In genomic region chr14:110565783-110566445, GRCm38 (mm10) we compare ENCODE assay signal across 21 mouse cellular contexts.
DNase-seq lines count a peak whose midpoint lies in the region; ATAC-seq and TF ChIP-seq lines count a peak whose summit lies in the region.
"Had no signal": no experiment of that assay in that cellular context is flagged by ENCODE, and none has a peak within 500 bp of the region (broad histone marks: within the 10 kb centered on the region; RNA-seq: fewer than 3 reads in every experiment).

No protein-coding gene starts in this region.

- WGBS in lung, embryonic 14.5 days = 34% methylated on average over 7 of the region's 7 CpGs
- WGBS in lung, embryonic 16.5 days = 40% methylated on average over 7 of the region's 7 CpGs
- WGBS in midbrain, embryonic 11.5 days = 85% methylated on average over 7 of the region's 7 CpGs
- WGBS in midbrain, postnatal 0 days = 82% methylated on average over 7 of the region's 7 CpGs

- H3K27me3 ChIP-seq in lung, embryonic 14.5 days (ENCODE audit: insufficient read depth, low read length) = no peaks in the 10 kb centered on the region
- no peaks in the 10 kb centered on the region for H3K27me3 ChIP-seq in lung, embryonic 16.5 days (ENCODE audit: control insufficient read depth, insufficient read depth, low read depth, low read length)
- no peaks in the 10 kb centered on the region for H3K27me3 ChIP-seq in midbrain, embryonic 11.5 days (ENCODE audit: control insufficient read depth, insufficient read depth, low read length)
- no peaks in the 10 kb centered on the region for H3K27me3 ChIP-seq in midbrain, postnatal 0 days (ENCODE audit: insufficient read depth, low read length)
- H3K27me3 ChIP-seq: embryonic facial prominence, embryonic 12.5 days; forebrain, embryonic 13.5 days; forebrain, embryonic 15.5 days; Patski had no signal

- no peak overlapping the region for H3K4me2 ChIP-seq in lung, embryonic 14.5 days
- no peak overlapping the region for H3K4me2 ChIP-seq in lung, embryonic 16.5 days (ENCODE audit: low read depth, low read length)
- no peak overlapping the region for H3K4me2 ChIP-seq in midbrain, embryonic 11.5 days
- no peak overlapping the region for H3K4me2 ChIP-seq in midbrain, postnatal 0 days (ENCODE audit: low read depth, low read length, poor library complexity, severe bottlenecking)
- H3K4me2 ChIP-seq: embryonic facial prominence, embryonic 12.5 days; forebrain, embryonic 13.5 days; forebrain, embryonic 15.5 days had no signal

- no peak overlapping the region for H3K4me3 ChIP-seq in lung, embryonic 14.5 days (ENCODE audit: low read depth, low read length)
- H3K4me3 ChIP-seq in lung, embryonic 16.5 days (ENCODE audit: low read length) = no peak overlapping the region
- H3K4me3 ChIP-seq in midbrain, embryonic 11.5 days (ENCODE audit: low read depth, low read length) = no peak overlapping the region
- H3K4me3 ChIP-seq in midbrain, postnatal 0 days (ENCODE audit: low read depth, low read length) = no peak overlapping the region
- H3K4me3 ChIP-seq: embryonic facial prominence, embryonic 10.5 days; embryonic facial prominence, embryonic 12.5 days; forebrain, embryonic 13.5 days; forebrain, embryonic 15.5 days had no signal

- no peaks in the 10 kb centered on the region for H3K36me3 ChIP-seq in lung, embryonic 14.5 days (ENCODE audit: insufficient read depth)
- no peaks in the 10 kb centered on the region for H3K36me3 ChIP-seq in lung, embryonic 16.5 days (ENCODE audit: control insufficient read depth, insufficient read depth, low read length)
- H3K36me3 ChIP-seq in midbrain, embryonic 11.5 days (ENCODE audit: control insufficient read depth, insufficient read depth, low read length) = no peaks in the 10 kb centered on the region
- H3K36me3 ChIP-seq in midbrain, postnatal 0 days (ENCODE audit: insufficient read depth, low read length) = no peaks in the 10 kb centered on the region
- H3K36me3 ChIP-seq: embryonic facial prominence, embryonic 10.5 days; embryonic facial prominence, embryonic 12.5 days; forebrain, embryonic 15.5 days had no signal

- H3K9ac ChIP-seq in lung, embryonic 14.5 days = no peak overlapping the region
- H3K9ac ChIP-seq in lung, embryonic 16.5 days (ENCODE audit: low read length) = no peak overlapping the region
- no peak overlapping the region for H3K9ac ChIP-seq in midbrain, embryonic 11.5 days (ENCODE audit: low read length)
- no peak overlapping the region for H3K9ac ChIP-seq in midbrain, postnatal 0 days (replicated peaks; ENCODE audit: low read length, poor library complexity, severe bottlenecking)
- H3K9ac ChIP-seq: embryonic facial prominence, embryonic 12.5 days; forebrain, embryonic 13.5 days; forebrain, embryonic 15.5 days had no signal

- ATAC-seq in lung, embryonic 14.5 days (ENCODE audit: insufficient read depth) = peak; percentile 93
- peak; percentile 93 for ATAC-seq in lung, embryonic 16.5 days (ENCODE audit: low read depth)
- no peak for ATAC-seq in midbrain, embryonic 11.5 days (ENCODE audit: low FRiP score)
- ATAC-seq in midbrain, postnatal 0 days (ENCODE audit: low FRiP score) = no peak
- ATAC-seq: activated CD4-positive, CD25-positive, alpha-beta regulatory T cell, adult 4 months; forebrain, embryonic 13.5 days; forebrain, embryonic 15.5 days; Patski had no signal

- no peaks in the 10 kb centered on the region; the same call in 1 of the 2 replicates for H3K9me3 ChIP-seq in lung, embryonic 14.5 days (ENCODE audit: low read depth, low read length)
- no peaks in the 10 kb centered on the region for H3K9me3 ChIP-seq in lung, embryonic 16.5 days (ENCODE audit: control insufficient read depth, low read length)
- no peaks in the 10 kb centered on the region for H3K9me3 ChIP-seq in midbrain, embryonic 11.5 days (ENCODE audit: control insufficient read depth, low read length)
- no peaks in the 10 kb centered on the region for H3K9me3 ChIP-seq in midbrain, postnatal 0 days (ENCODE audit: low read length)
- H3K9me3 ChIP-seq: embryonic facial prominence, embryonic 10.5 days; embryonic facial prominence, embryonic 12.5 days; forebrain, embryonic 13.5 days; forebrain, embryonic 15.5 days had no signal

- TF ChIP-seq CTCF in lung, embryonic 14.5 days (IDR thresholded peaks at IDR 0.05; ENCODE audit: low read depth) = no peak
- TF ChIP-seq CTCF in midbrain, postnatal 0 days (IDR thresholded peaks at IDR 0.05) = no peak

- DNase-seq in lung, embryonic 14.5 days = peak; percentile 91
- no peak for DNase-seq in lung, adult 18-20 months
- DNase-seq in lung, postnatal 10 days = no peak
- DNase-seq in midbrain, embryonic 11.5 days (ENCODE audit: low spot score, missing footprints) = peak; percentile 53
- no peak for DNase-seq in midbrain, postnatal 0 days (ENCODE audit: low spot score)
- DNase-seq in kidney, postnatal 36 days = no peak
- DNase-seq: adrenal gland, adult 8-10 months; adrenal gland, postnatal 14 days; adrenal gland, postnatal 36 days; cerebellum, adult 11-12 months; cerebellum, adult 2 months; cerebellum, adult 9-10 months; cerebellum, postnatal 10 days; cerebellum, postnatal 25 days had no signal

- peak overlapping the region; percentile 24; the same call in 1 of the 2 replicates for H3K27ac ChIP-seq in lung, embryonic 14.5 days (ENCODE audit: low read depth)
- H3K27ac ChIP-seq in lung, embryonic 16.5 days (ENCODE audit: low read length) = peak overlapping the region; percentile 39; the same call in 1 of the 2 replicates
- H3K27ac ChIP-seq in midbrain, embryonic 11.5 days (ENCODE audit: low read depth, low read length) = no peak overlapping the region
- H3K27ac ChIP-seq in midbrain, postnatal 0 days (ENCODE audit: low read depth, low read length) = no peak overlapping the region
- H3K27ac ChIP-seq: embryonic facial prominence, embryonic 10.5 days; embryonic facial prominence, embryonic 12.5 days; forebrain, embryonic 13.5 days; forebrain, embryonic 15.5 days had no signal

- no peaks in the 10 kb centered on the region for H3K4me1 ChIP-seq in lung, embryonic 14.5 days (ENCODE audit: insufficient read depth)
- H3K4me1 ChIP-seq in lung, embryonic 16.5 days (replicated peaks; ENCODE audit: control insufficient read depth, insufficient read depth, low read length) = no peaks in the 10 kb centered on the region
- no peaks in the 10 kb centered on the region for H3K4me1 ChIP-seq in midbrain, embryonic 11.5 days (ENCODE audit: control insufficient read depth, insufficient read depth, low read length)
- no peaks in the 10 kb centered on the region for H3K4me1 ChIP-seq in midbrain, postnatal 0 days (ENCODE audit: insufficient read depth, low read length)
- H3K4me1 ChIP-seq: embryonic facial prominence, embryonic 10.5 days; embryonic facial prominence, embryonic 12.5 days; forebrain, embryonic 13.5 days; forebrain, embryonic 15.5 days had no signal

Comparison
In these comparisons a context has a peak if more than half of its experiments do, and no peak if none do; other contexts are left out.
1. DNase-seq: peak in lung, embryonic 14.5 days (single experiment) and midbrain, embryonic 11.5 days (single experiment); none in lung, adult 18-20 months (0 of 2), lung, postnatal 10 days (single experiment), midbrain, postnatal 0 days (single experiment) and kidney, postnatal 36 days (0 of 2).
2. ATAC-seq: peak in lung, embryonic 14.5 days (single experiment) and lung, embryonic 16.5 days (single experiment); none in midbrain, embryonic 11.5 days (single experiment) and midbrain, postnatal 0 days (single experiment).
3. H3K27ac ChIP-seq: peak in lung, embryonic 14.5 days (single experiment) and lung, embryonic 16.5 days (single experiment); none in midbrain, embryonic 11.5 days (single experiment) and midbrain, postnatal 0 days (single experiment).